Mouse (Mus musculus): ENCODE data around the gene Nfib. TPM values are rescaled to one million over a fixed set of nuclear protein-coding genes. Genes with fewer than 3 reads are reported as not detected.
A peak's percentile ranks its signal among the peaks of the same experiment; 100 is the strongest.

Gene Nfib
- total RNA-seq, 2 experiments from 2014 or later = 92.9 to 104 TPM

DNA sequence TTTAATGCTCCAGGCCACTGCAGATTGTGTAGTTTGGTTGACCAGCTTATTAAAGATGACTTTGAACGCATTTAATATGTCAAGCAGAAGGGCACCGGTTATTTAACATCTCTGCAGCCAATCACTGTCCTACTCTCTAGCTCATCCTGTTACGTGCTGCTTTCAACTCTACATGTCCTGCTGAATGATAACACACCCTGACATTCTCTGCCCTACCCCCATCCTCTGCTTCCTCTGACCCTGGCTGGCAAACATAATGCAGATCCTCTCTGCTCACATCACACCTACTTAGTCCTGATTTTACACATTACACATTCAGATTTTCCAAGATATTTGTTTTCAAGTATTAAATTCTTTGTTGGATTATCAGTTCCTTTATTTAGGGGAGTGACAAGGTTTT lies 343.3 kb downstream of the Nfib start:
- intact Hi-C loops (cut with DNase I; ENCODE audit: low total_unique reads) = no loop called here
- no peak for DNase-seq

- peak; percentile 23 for DNase-seq
- intact Hi-C loops (cut with DNase I; ENCODE audit: low total_unique reads) = no loop called here
These were observed 345.5 kb downstream of the Nfib start for GRCm38 (mm10) chr4:82360081-82360511.

DNA sequence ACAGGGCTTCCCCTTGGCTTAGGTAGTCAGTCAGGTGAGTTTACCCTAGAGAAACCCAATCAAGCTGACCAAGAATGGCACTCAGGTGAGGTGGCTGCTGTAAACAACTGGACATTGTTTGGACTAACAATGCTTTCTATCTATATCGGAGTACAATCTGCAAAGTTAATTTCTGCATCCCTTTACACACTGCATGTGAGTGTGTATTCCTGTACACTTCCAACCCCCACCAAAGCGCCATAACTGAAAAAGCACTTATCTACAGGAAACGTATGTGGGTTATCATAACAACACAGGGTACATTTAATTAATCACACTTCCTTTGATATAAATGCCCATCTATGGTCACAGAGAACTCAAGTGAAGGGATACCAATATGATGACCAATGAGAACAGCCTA lies 346.4 kb downstream of the Nfib start:
- DNase-seq = no peak
- intact Hi-C loops (cut with DNase I; ENCODE audit: low total_unique reads) = no loop called here

DNA sequence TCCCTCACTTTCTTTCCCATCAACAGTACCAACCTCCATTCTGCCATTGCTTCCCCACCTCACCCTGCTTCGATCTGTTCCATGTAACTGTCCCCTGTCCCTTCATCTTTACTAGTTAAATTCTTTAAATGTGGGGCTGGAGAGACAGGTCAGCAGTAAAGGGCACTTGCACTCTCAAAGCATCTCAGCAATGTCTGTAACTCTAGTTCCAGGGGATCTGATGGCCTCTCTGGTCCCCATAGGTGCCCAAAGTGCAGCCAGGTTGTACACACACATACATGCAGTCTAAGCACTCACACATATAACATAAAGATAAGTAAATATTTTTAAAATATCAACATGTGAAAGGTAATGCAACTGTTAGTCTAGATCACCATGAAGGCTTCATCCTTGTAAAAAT lies 356.5 kb downstream of the Nfib start:
- intact Hi-C loops (cut with DNase I; ENCODE audit: low total_unique reads) = no loop called here
- DNase-seq = no peak

DNA sequence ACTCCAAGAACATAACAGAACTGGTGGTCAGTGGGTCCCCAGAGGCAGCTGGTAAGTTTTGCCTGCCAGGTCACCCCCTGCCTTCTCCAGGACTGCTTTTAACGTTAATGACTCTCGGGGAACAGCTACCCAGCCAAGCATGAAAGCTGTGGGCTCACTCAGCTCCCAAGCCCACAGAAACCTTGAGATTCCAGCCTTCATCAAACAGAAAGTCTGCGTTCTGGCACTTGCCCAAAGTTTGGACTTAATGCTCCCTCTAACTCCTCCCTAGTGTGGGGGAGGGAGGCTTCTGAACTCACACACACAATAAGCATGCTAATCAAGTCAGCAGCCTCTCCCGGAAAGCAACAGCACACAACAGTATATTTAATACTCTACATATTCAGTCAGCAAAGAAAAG lies 360.8 kb downstream of the Nfib start:
- intact Hi-C loops (cut with DNase I; ENCODE audit: low total_unique reads) = no loop called here
- peak; percentile 49 for DNase-seq

DNA sequence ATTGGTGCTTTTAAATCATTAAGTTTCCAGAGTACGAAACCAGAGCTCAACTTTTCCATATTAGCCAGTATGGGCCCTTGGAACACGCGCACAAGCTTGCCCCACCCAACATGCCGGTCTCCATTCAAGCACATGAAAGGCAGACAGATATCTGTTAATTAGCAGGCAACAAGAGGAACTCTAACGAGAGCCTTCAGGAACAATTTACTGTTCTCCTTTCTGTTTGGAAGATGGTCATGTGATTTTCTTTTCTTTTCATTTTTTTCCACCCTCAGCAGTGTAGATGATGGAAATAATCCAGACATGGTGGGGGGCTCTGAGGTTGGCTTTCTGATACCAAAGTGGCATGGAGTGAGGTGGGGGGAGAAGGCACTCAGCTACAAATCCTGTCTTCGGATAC lies 361.3 kb downstream of the Nfib start:
- intact Hi-C loops (cut with DNase I; ENCODE audit: low total_unique reads) = no loop called here
- no peak for DNase-seq

DNA sequence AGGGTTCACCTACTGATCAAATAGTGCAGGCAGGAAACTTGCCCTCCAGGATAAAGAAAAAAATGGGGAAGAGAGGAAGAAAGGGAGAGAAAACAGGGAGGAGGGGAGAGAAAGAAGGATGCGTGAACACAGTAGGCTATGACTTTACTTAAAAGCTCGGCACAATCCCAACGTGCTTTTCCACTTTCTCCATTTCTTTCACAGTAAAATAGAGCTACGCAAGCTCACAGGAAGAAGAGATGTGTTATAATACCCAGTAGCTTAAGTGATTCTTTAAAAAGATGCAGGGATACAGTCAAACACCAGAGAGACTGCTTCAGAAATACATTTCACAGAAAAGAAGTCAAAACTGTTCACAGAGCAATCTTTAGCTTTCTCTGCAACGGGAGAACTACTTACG lies 366.6 kb downstream of the Nfib start:
- intact Hi-C loops (cut with DNase I; ENCODE audit: low total_unique reads) = no loop called here
- DNase-seq = no peak

DNA sequence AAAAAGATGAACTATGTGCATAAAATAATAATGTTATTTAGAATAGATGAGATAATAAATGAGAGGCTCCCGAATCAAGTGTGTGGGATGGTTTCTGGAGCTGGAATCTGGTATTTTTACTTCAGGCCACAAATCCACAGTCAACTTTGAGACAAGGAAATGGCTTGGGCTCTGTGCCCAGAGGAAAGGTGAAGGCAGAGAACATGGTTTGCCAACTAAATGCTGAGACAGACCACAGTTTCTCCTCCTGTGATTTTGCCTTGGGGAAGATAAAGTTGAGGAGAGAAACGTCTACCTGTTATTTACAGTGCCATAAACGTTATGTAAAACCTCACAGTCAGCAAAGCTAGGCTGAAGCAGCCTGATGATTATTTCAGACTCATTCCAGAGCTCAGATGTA lies 367.1 kb downstream of the Nfib start:
- DNase-seq = no peak
- intact Hi-C loops (cut with DNase I; ENCODE audit: low total_unique reads) = no loop called here

- DNase-seq = no peak
- intact Hi-C loops (cut with DNase I; ENCODE audit: low total_unique reads) = no loop called here
These were observed 368.6 kb downstream of the Nfib start for GRCm38 (mm10) chr4:82336951-82337381.

GRCm38 (mm10) chr4:82335266-82335865 lies 370.2 kb downstream of the Nfib start:
- intact Hi-C loops (cut with DNase I; ENCODE audit: low total_unique reads) = no loop called here

DNA sequence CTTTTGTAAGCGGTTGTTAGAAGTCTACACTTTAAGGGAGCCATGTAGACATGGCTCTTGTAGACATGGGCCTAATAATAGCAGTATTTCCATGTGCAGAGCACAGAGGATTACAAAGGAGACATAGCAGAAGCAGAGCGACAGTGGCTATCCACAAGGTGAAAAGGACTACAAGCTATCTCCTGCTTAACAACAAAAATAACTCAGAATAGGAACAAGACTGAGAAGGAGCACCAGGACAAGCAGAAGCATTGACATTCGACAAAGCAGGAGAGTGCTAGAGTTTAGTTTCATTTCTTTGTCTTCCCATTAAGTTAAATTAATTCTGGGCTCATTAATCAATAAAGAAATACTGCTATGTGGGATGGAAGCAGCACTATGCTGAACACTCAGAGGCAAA lies 372.1 kb downstream of the Nfib start:
- intact Hi-C loops (cut with DNase I; ENCODE audit: low total_unique reads) = no loop called here
- DNase-seq = no peak

More at GRCm38 (mm10) chr4:82335266-82335865, 370.2 kb downstream of the Nfib start:
- no peak for DNase-seq

- intact Hi-C loops (cut with DNase I; ENCODE audit: low total_unique reads) = no loop called here
- DNase-seq = no peak
These were observed 375.5 kb downstream of the Nfib start for GRCm38 (mm10) chr4:82330095-82330494.

GRCm38 (mm10) chr4:82326140-82326529 lies 379.4 kb downstream of the Nfib start:
- intact Hi-C loops (cut with DNase I; ENCODE audit: low total_unique reads) = no loop called here
- DNase-seq = no peak

- no peak for DNase-seq
- intact Hi-C loops (cut with DNase I; ENCODE audit: low total_unique reads) = no loop called here
These were observed 380.0 kb downstream of the Nfib start for GRCm38 (mm10) chr4:82325409-82326139.

DNA sequence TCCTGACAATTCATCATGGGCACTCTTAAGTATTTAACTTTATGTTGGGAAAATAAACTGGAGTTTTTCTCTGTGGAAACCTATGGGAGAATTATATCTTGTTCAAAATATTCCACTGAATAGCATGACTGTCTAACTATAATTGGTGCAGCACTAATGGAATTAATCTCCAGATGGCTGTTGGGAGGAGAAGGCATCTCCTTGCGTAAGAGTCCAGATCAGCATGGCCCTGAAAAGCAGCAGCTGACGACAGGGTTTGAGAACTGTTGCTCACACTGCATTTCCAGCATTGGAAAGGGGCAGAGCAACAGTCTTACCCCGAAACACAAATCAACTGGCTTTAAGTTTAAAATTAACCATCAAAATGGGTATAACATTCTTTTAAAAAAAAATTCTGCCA lies 380.6 kb downstream of the Nfib start:
- no peak for DNase-seq
- intact Hi-C loops (cut with DNase I; ENCODE audit: low total_unique reads) = no loop called here

GRCm38 (mm10) chr4:82321008-82321407 lies 384.5 kb downstream of the Nfib start:
- intact Hi-C loops (cut with DNase I; ENCODE audit: low total_unique reads) = no loop called here
- no peak for DNase-seq

- intact Hi-C loops (cut with DNase I; ENCODE audit: low total_unique reads) = no loop called here
- no peak for DNase-seq
These were observed 386.2 kb downstream of the Nfib start for GRCm38 (mm10) chr4:82319388-82319787.

DNA sequence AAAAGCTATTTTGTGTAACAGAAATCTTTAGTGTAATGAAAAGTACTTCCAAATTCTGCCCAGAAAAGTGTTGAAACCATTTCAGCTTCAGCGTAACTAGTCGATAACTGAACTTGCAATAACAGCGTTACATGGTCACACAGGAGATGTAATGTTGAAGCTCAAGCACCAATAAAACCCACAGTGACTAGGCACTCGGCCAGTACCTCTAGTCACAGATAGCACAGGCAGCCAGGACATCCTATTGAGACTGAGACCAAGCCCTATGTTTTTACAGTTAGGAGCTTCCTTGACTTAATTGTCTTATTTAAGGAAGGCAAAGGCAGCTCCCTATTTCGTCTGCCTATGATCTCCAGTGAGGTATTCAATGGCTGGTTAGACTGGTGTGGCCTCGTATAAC lies 389.4 kb downstream of the Nfib start:
- no peak for DNase-seq
- intact Hi-C loops (cut with DNase I; ENCODE audit: low total_unique reads) = no loop called here

GRCm38 (mm10) chr4:82315710-82316109 lies 389.8 kb downstream of the Nfib start:
- no peak for DNase-seq
- intact Hi-C loops (cut with DNase I; ENCODE audit: low total_unique reads) = no loop called here

DNA sequence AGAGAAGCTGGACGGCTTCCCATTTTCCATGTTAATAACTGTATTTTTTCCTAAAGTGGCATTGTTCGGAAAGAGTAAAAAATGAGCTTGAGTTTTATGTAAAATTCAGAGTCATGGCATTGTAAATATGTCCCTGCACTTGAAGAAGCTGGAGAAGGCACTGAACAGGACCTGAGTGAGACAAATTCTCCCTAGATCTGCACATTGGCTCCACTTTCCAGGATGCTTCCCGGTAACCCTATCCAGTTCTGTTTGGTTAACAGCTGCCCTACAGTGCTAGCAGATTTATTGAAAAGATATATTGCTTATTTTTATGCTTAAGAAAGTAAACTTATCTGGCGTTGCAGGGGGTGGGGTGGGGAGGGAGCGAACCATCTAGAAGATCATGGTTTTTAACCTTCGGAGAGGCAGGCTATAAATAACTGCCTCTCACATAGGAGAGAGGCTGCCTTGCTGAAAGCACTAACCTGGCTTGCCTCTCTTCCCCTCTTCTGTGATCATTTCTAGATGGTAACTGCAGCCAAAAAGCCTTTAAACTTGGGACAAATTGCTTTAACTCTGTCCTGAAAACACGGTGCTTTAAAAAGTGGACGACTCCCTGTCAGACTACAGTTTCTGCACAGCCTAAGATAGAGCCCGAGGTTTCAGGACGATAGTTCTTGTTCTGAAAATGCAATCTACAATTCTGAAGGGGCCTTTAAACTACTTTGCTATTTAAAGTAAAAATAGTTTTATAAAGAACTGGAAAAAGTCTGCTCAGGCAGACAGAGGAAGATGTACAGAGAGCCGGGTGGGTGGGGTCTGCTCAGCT lies 394.4 kb downstream of the Nfib start:
- no peak for DNase-seq
- intact Hi-C loops (cut with DNase I; ENCODE audit: low total_unique reads) = no loop called here

DNA sequence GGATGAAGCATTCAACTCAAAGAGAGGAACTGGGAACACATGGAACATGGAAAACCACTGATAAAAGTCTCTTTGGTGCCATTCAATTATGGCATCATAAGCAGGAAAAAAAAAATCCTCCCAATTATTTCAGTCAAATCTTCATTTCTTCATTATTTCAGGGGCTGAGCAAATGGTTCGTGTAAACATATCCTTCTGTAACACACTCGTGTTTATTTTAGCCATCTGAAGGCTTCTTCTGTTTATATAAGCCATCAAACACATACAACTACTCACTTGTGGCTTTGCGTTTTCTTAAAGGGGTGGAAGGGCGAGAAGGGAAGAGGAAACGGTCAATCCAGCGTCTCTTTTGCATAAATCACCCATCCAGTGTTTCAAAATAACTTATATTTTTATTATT lies 399.5 kb downstream of the Nfib start:
- intact Hi-C loops (cut with DNase I; ENCODE audit: low total_unique reads) = no loop called here
- DNase-seq = no peak
